Mouse (Mus musculus) hindbrain, embryonic 16.5 days (tissue): ENCODE data around the gene Fhit. TPM values are rescaled to one million over a fixed set of nuclear protein-coding genes. Genes with fewer than 3 reads are reported as not detected.
"Not testable (repeated sequence)": the region's sequence is repeated elsewhere in the genome, so short reads cannot be mapped to it uniquely, and the experiment has no call there.

Source experiments
- ATAC-seq: fragments of 200-750 bp; cut with Nextera tagmentation; 2 replicates; pipeline ENCODE4 v1.8.0; 2017; ENCODE audit warnings: moderate TSS enrichment, moderate library complexity
- H3K27ac ChIP-seq: fragments of 300-500 bp; sonication (generic); 2 replicates; pipeline ENCODE4 v1.5.1; 2014; ENCODE audit warnings: low read depth, mild to moderate bottlenecking, control low read depth, low read length, moderate library complexity
- H3K27me3 ChIP-seq: fragments of 300-500 bp; sonication (generic); replicated peaks from 2 replicates; pipeline ENCODE4 v1.6.1; 2014; ENCODE audit warnings: low read length; ENCODE audit not compliant: control insufficient read depth, insufficient read depth
- H3K36me3 ChIP-seq: fragments of 300-500 bp; sonication (generic); 2 replicates; pipeline ENCODE4 v1.6.1; 2014; ENCODE audit warnings: mild to moderate bottlenecking, low read length, moderate library complexity, mixed read lengths; ENCODE audit not compliant: control insufficient read depth, insufficient read depth
- H3K4me1 ChIP-seq: fragments of 300-500 bp; sonication (generic); 2 replicates; pipeline ENCODE4 v1.6.1; 2014; ENCODE audit warnings: low read depth, low read length; ENCODE audit not compliant: control insufficient read depth, insufficient read depth
- H3K4me2 ChIP-seq: fragments of 300-500 bp; sonication (generic); 2 replicates; pipeline ENCODE4 v1.6.1; 2014; ENCODE audit warnings: mild to moderate bottlenecking, low read length, control low read depth, moderate library complexity
- H3K4me3 ChIP-seq: fragments of 300-500 bp; sonication (generic); 2 replicates; pipeline ENCODE4 v1.5.1; 2014; ENCODE audit warnings: mild to moderate bottlenecking, low read length, control low read depth, moderate library complexity
- H3K9ac ChIP-seq: fragments of 300-500 bp; sonication (generic); 2 replicates; pipeline ENCODE4 v1.6.1; 2014; ENCODE audit warnings: low read depth, mild to moderate bottlenecking, control low read depth, low read length, moderate library complexity
- H3K9me3 ChIP-seq: fragments of 300-500 bp; sonication (generic); 2 replicates; pipeline ENCODE4 v1.6.1; 2014; ENCODE audit warnings: mild to moderate bottlenecking, low read length, moderate library complexity; ENCODE audit not compliant: control insufficient read depth
- WGBS: fragments of 180-500 bp; shearing (Covaris S2); extraction: QIAGEN DNeasy Blood & Tissue Kit; methylation state at CpG from one replicate; pipeline ENCODE4 v1.1.7; 2014; 5-methylcytosine and 5-hydroxymethylcytosine counted together
- polyA plus RNA-seq: library from polyadenylated mRNA; unstranded; fragments of >200 nt; fragmentation: Nextera tagmentation; extraction: Ambion mirVana; gene quantifications from 2 replicates; pipeline ENCODE4 v1.2.1, GENCODE M21; 2015

The Fhit gene
- polyA plus RNA-seq, 1 experiment from 2014 or later, result 8.5 TPM

DNA sequence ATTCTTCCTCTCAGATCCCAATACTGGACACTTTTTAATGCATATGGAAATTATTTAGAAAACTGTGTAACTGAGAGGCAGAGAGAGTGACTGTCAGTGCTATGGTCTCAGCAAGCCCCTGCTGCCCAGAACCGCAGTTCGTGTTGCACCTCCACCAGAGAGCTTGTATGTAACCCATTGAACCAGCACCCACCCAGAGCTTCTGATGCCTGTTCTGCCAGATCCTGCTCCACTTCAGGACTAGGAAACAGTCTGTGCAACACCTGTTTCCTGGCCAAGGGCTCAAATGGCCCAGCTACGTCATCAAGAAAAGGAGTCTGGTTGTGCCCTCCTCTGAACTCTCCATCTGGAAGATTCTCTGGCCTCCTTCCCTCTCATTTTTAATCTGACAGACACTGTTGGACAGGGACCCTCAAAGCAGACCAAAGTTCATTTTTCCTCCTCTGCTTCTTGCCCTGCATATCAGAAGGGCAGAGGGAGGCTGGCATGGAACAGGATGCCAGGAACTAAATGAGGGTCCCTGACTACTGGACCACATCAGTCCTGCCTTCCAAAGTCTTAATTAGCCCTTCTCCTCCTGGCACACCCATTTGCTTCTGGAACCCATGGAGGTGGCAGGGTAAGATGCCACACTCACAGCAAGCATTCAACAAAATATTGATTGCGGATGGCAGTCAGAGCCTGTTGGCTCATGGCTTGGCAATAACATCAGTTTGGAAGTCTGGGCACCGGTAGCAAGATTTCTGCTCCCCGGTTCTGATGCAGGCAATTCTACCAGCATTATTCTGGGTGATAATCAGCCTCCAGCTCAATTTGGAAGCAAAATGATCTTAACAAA lies 29.0 kb downstream of the Fhit start:
- ATAC-seq, result peak; percentile 79
- H3K36me3 ChIP-seq, result no peaks in the 10 kb centered on the region
- 70% methylated on average over 6 of the region's 6 CpGs for WGBS
- H3K4me3 ChIP-seq, result no peak overlapping the region
- no peak overlapping the region for H3K9ac ChIP-seq
- H3K4me2 ChIP-seq, result no peak overlapping the region
- no peaks in the 10 kb centered on the region for H3K27me3 ChIP-seq
- H3K4me1 ChIP-seq, result no peaks in the 10 kb centered on the region
- H3K9me3 ChIP-seq, result no peaks in the 10 kb centered on the region
- H3K27ac ChIP-seq, result no peak overlapping the region

GRCm38 (mm10) chr14:11125096-11125495 lies 36.7 kb downstream of the Fhit start:
- no peak overlapping the region for H3K27ac ChIP-seq
- no peak overlapping the region for H3K4me2 ChIP-seq
- H3K4me3 ChIP-seq, result no peak overlapping the region
- H3K9ac ChIP-seq, result no peak overlapping the region
- ATAC-seq, result no peak
- H3K36me3 ChIP-seq, result no peaks in the 10 kb centered on the region
- no peaks in the 10 kb centered on the region for H3K9me3 ChIP-seq
- WGBS, result 78% methylated on average over 11 of the region's 11 CpGs
- H3K27me3 ChIP-seq, result no peaks in the 10 kb centered on the region
- no peaks in the 10 kb centered on the region for H3K4me1 ChIP-seq

DNA sequence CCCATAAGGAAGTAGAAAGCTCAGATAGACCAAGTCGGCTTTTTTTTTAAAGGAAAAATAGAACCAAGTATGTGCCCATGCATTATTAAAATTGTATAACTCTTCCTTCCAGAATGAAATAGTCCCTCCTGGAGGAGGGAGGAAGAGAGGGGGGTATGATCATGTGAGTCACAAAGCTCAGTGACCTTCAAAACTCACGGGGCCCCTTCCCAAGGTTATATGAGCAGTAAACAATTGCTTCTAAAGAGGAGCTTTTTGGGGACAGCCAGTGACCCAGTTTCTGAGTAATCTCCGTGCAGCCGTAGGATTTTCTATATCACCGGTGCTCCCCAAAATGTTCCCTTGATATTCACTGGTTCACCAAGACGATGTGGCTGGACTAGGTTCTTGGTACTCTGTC lies 42.8 kb downstream of the Fhit start:
- no peak overlapping the region for H3K4me2 ChIP-seq
- no peak for ATAC-seq

GRCm38 (mm10) chr14:11085596-11085995 lies 76.2 kb downstream of the Fhit start:
- WGBS, result 92% methylated on average over 3 of the region's 3 CpGs
- Histone ChIP-seq H3K4me1 (no peaks in the 10 kb centered on the region), H3K36me3 (no peaks in the 10 kb centered on the region), H3K9ac (no peak overlapping the region), H3K27ac (no peak overlapping the region), H3K27me3 (no peaks in the 10 kb centered on the region), H3K4me3 (no peak overlapping the region), H3K9me3 (no peaks in the 10 kb centered on the region), H3K4me2 (no peak overlapping the region)
- ATAC-seq, result no peak

More for the DNA sequence above, 42.8 kb downstream of the Fhit start:
- Histone ChIP-seq H3K9me3 (no peaks in the 10 kb centered on the region), H3K4me1 (no peaks in the 10 kb centered on the region), H3K27me3 (no peaks in the 10 kb centered on the region), H3K4me3 (no peak overlapping the region), H3K27ac (no peak overlapping the region), H3K36me3 (no peaks in the 10 kb centered on the region), H3K9ac (no peak overlapping the region)
- 91% methylated on average over 6 of the region's 6 CpGs for WGBS

- Histone ChIP-seq H3K9ac (no peak overlapping the region), H3K27me3 (no peaks in the 10 kb centered on the region), H3K4me2 (no peak overlapping the region), H3K4me1 (no peaks in the 10 kb centered on the region), H3K4me3 (no peak overlapping the region), H3K27ac (no peak overlapping the region), H3K9me3 (no peaks in the 10 kb centered on the region), H3K36me3 (no peaks in the 10 kb centered on the region)
- ATAC-seq, result no peak
- 22% methylated on average over 3 of the region's 3 CpGs for WGBS
These were observed 77.9 kb downstream of the Fhit start for GRCm38 (mm10) chr14:11083946-11084345.

DNA sequence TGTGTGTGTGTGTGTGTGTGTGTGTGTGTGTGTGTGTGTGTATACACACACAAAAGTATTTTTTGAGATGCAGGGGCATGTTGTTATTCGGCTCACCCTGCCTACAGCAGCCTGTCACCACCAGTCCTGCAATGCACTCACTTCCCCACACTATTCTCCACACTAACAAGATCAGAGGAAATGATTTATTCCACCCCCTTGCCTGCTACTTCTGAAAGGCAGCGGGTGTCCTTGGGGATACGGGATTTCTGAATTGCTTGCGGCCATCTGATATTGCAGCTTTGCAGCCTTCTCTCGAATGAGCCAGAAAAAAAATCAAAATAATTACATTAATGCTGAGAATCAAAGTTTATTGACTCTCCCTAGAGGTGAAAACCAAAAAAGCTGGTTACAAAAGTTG lies 78.4 kb downstream of the Fhit start:
- 37% methylated on average over 5 of the region's 5 CpGs for WGBS
- Histone ChIP-seq H3K4me3 (no peak overlapping the region), H3K4me1 (no peaks in the 10 kb centered on the region), H3K27ac (no peak overlapping the region), H3K9me3 (no peaks in the 10 kb centered on the region), H3K9ac (no peak overlapping the region), H3K4me2 (no peak overlapping the region), H3K27me3 (no peaks in the 10 kb centered on the region), H3K36me3 (no peaks in the 10 kb centered on the region)
- ATAC-seq, result peak; percentile 76

DNA sequence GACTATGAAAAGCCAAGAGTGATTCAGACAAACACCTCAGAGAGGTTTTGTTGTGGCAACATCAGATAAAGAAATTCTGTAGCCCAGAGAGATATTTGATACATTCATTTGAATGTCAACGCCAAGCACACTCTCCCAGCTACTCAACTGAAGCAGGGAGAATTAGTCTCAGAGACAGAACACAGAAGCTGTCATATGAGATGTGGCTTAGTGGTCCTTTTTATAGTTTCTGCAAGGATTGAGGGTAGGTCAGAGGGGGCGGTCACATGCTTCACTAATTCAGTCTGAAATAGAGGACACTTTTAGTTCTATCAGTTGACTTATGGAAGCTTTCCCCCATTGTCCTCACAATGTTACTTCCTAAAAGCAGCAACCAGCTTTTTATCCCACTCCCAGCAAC lies 98.2 kb downstream of the Fhit start:
- no peak overlapping the region for H3K9ac ChIP-seq
- 42% methylated on average over 2 of the region's 2 CpGs for WGBS
- H3K27me3 ChIP-seq, result no peaks in the 10 kb centered on the region
- no peak overlapping the region for H3K27ac ChIP-seq
- no peaks in the 10 kb centered on the region for H3K36me3 ChIP-seq
- H3K4me1 ChIP-seq, result no peaks in the 10 kb centered on the region
- H3K4me2 ChIP-seq, result no peak overlapping the region
- H3K9me3 ChIP-seq, result no peaks in the 10 kb centered on the region
- ATAC-seq, result no peak
- no peak overlapping the region for H3K4me3 ChIP-seq

DNA sequence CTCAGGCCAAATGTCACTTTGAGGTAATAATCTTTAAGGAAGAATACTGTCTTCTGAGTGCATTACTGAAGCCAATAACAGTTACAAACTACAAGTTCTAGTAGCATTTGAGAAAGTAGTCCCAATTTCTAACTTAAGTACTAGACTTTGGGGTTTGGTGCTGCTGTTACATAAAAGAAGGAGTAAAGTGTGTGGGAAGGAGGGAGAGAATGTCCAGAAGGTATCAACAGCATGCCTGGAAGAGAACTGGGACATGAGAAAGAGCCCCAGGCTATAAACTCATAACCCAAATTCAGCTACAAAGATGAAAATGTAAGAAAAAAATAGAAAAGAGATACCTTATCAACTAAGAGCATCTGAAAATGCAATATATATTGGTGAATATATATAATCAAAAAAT lies 101.6 kb downstream of the Fhit start:
- no peaks in the 10 kb centered on the region for H3K27me3 ChIP-seq
- H3K27ac ChIP-seq, result no peak overlapping the region
- H3K9ac ChIP-seq, result no peak overlapping the region
- no peaks in the 10 kb centered on the region for H3K9me3 ChIP-seq
- no peaks in the 10 kb centered on the region for H3K36me3 ChIP-seq
- no peak overlapping the region for H3K4me3 ChIP-seq
- no peak for ATAC-seq
- H3K4me1 ChIP-seq, result no peaks in the 10 kb centered on the region
- no peak overlapping the region for H3K4me2 ChIP-seq

DNA sequence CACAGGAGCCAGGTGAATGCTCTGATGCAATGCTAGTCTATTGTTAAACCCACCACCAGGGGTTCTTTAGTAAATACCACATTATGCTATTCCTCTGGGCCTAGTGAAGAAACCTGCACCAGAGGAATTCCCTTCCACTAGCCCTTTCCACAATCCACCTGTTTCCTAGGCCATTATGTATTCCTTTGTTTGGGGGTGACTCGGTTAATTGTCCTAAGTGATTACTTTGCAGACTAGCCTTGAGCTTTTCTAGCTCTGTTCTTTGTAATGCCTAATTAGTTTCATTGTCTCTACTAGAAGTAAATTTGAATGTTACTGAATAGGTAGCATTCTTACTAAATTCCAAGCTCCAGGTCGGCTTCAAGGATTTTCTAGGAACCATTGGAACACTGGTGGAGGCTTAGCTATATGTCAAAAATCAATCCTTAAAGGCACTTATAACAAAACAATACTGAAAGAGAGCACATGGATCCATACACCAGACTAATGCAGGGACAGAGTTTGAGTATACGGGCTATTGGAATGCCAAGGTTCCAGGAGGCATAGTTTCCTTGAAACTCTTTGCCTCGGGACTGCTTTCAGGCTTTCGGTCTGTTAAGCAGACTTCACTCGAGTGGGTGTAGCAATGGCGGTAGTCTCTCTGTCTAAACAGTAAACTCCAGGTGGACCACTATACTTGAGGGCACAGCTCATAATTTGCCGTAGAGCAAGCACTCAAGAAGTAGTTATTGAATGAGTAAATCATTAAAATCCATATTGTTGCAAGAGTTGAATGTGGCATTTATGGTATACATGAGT lies 122.1 kb downstream of the Fhit start:
- H3K36me3 ChIP-seq, H3K4me1 ChIP-seq, H3K27me3 ChIP-seq, H3K4me2 ChIP-seq, H3K9ac ChIP-seq, ATAC-seq, H3K9me3 ChIP-seq, H3K27ac ChIP-seq, H3K4me3 ChIP-seq: not testable (repeated sequence)
- 67% methylated on average over 8 of the region's 8 CpGs for WGBS
